Mouse (Mus musculus): ENCODE measurements around the gene Armc10. TPM values are rescaled to one million over a fixed set of nuclear protein-coding genes. Genes with fewer than 3 reads are reported as not detected.

The Armc10 gene
- total RNA-seq, 2 experiments from 2014 or later = 18.6 to 23.6 TPM

DNA sequence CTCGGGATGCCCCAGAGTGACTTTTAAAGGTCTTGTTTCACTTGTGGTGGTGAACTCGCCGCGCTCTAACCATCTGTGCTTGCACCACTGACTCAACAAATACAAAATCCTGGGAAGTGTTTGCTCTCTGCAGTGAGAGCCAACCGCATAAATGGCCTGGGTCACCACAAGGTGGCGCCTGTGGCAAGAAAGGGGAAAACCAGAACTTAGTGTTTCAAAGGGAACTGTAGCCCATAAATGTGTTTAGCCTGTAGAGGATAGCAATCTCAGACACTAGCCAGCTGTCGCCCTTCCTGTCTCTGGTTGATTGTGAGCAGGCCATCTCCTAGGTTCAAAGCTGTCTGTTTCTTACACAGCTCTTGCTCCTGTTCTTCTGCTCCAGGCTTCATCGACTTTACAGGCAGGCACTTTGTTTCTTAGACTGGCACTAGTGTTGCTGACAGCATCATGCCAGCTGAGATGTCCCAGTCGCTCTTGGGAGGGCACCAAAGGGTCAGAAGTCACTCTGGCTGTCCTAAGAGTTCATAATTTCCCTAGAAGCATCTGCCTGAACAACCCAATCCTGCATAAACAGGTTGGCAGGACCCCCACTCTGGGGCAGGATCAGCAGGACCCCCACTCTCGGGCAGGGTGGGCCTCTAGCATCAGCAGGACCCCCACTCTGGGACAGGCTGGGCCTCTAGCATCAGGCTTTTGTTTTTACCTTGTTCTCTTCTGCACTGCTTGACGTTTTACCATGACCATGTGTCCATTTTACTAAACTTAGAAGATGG, 13.2 kb downstream of the Armc10 start:
- intact Hi-C loops (cut with DNase I) = loop anchor here (1.0 to 5.0 kb wide), 2 partner anchors 43 to 78 kb away; partner anchors contain the start of genes Napepld and Pmpcb

DNA sequence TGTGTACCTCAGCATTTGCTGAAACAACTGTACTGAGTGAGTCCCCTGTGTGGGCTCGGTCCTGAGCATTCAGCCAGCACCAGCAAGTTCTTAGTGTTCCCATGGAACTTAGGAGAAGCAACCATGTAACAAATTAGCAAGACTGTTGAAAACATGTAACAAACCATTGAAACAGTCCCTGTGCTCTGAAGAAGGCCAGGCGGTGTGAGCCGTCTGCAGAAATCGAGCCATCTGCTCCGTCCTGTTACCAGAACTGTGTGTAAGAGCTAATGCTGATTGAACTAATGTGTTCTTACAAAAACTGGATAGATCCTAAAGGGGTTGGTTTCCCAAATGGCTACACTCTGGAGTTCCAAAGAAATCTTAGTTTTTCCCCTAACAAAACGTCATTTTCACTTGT, 15.2 kb downstream of the Armc10 start:
- DNase-seq (ENCODE audit: low spot score in 2 of 2) = no peak
- intact Hi-C loops (cut with DNase I) = loop anchor here (10.0 kb wide), 1 partner anchor 854 kb away; no protein-coding TSS in a partner anchor

More for the DNA sequence above, 13.2 kb downstream of the Armc10 start:
- DNase-seq (ENCODE audit: low spot score in 2 of 2) = peak; percentile 71 to 75

- intact Hi-C loops (cut with DNase I) = loop anchor here (10.0 kb wide), 1 partner anchor 852 kb away; no protein-coding TSS in a partner anchor
- no peak for DNase-seq (ENCODE audit: low spot score in 2 of 2)
These were observed 17.5 kb downstream of the Armc10 start for GRCm38 (mm10) chr5:21663081-21663480.

DNA sequence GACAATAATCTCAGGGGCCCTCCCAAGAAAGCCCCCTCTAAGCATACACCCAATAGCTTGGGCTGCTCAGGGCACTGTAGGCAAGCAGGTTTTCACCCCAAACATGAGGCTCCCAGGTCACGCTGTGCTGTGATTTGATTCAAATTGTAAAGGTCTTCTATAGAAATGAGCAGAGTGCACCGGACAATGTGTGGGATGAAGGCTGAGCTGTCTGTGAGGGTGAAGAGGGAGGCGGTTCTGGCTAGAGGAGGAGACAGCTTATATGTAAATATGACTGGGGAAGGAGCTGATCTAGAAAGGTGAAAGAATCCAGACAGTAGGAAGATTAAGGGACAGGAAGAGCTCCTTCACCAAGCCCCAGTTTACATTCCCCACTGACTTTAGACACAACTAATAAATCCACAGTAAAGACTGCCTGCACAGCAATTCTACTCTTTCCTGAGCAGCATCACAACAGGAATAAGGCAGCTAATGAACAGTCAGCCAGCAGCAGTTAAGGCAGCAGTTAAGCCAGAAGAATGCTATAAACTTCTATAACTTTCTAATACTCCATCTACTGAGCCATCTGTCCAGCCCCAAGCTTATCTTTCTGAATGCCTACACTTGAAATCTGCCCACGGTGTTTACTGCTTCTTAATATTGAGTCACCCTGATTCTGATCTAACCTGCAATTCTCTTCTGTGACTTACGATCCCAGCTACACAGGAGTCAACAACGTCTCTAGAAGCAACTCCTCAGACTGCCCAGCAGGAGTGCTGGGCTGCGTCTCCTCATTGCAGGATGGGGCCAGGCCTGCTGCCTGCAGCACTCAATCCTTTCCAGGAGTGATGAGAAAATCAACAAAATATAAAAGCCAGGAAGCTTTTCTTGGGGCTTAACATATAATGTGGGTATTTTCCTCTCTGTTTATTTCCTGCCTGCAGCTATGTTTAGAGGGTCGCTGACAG, 21.9 kb downstream of the Armc10 start:
- intact Hi-C loops (cut with DNase I) = loop anchor here (10.0 kb wide), 1 partner anchor 847 kb away; no protein-coding TSS in a partner anchor
- DNase-seq (ENCODE audit: low spot score in 2 of 2) = no peak

GRCm38 (mm10) chr5:21669307-21669706, 23.7 kb downstream of the Armc10 start:
- intact Hi-C loops (cut with DNase I) = loop anchor here (10.0 kb wide), 1 partner anchor 845 kb away; no protein-coding TSS in a partner anchor
- no peak for DNase-seq (ENCODE audit: low spot score in 2 of 2)

DNA sequence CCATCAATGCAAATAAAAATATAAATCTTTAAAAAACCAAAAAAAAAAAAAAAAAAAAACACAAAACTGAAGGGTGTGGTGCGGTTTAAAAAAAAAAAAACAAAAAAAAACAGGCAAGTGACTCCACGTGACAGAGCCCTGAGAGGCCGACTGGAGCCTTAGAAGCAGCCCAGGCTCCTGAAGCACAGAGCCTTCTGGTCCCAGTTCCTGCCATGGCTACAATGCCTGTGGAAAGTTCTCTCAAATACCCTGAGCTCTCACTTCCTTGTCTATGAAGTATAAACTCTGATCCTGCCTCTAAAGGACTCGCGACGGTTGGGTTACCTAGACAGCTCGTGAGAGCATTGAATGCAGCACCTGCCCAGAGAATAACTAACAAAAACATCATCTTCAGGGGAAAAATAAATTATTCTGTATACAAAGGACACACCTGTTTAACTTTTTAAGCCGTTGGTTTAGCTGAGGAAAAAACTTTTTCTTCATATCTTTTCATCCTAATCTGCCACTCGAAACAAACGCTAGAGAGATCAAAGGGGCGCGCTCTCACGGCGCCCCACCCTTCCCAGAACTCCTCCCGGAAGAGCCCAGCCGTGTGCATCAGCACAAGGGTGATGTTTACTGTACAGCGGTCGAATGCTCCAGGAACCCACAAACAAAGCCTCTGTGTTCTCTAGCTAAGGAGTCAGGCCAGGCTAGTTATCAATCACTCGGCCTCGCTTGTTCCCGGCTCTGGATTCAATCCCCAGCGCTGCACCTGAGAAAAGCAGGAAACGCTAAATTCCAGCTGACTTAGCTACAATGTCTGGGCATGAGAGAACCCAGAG, 27.4 kb downstream of the Armc10 start:
- intact Hi-C loops (cut with DNase I) = no loop called here
- DNase-seq (ENCODE audit: low spot score in 2 of 2) = no peak

GRCm38 (mm10) chr5:21673742-21674141, 28.1 kb downstream of the Armc10 start:
- no peak for DNase-seq (ENCODE audit: low spot score in 2 of 2)
- intact Hi-C loops (cut with DNase I) = no loop called here

DNA sequence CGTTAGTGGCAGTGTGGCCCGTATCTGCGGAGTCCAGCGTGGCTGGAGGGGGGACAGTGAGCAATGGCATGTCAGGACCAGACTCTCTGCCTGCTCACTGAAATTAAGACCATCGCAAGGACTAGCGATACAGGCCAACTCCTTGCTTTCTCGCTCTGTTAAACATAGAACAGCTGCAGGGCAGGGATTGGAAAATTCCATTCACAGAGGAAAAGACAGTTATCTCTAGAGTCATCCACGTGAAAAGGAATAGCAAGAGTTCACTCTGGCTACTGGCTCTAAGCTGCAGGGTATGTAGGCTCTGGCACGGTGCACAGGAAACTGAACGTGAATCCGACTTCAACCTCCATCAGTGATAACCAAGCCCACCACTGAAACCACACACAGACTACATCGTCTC, 29.4 kb downstream of the Armc10 start:
- intact Hi-C loops (cut with DNase I) = no loop called here
- DNase-seq (ENCODE audit: low spot score in 2 of 2) = no peak

GRCm38 (mm10) chr5:21675494-21675893, 29.9 kb downstream of the Armc10 start:
- no peak for DNase-seq (ENCODE audit: low spot score in 2 of 2)
- intact Hi-C loops (cut with DNase I) = no loop called here

GRCm38 (mm10) chr5:21677939-21678338, 32.3 kb downstream of the Armc10 start:
- DNase-seq (ENCODE audit: low spot score in 2 of 2) = no peak

DNA sequence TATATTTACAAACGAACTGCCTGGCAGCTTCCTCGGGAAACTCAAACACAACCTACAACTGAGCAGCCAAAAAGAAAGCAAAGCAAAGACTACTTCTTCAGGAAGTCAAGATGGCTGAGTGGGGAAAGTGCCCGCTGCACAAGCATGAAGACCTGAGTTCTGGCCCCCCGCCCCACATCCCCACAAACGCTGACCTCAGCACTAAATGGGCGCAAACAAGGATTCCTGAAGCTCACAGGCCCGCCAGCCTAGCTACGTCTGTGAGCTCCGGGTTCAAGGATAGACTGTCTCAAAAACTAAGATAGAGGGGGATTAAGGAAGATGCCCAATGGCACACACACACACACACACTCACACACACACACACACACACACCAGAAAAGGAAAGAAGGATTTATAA, 32.8 kb downstream of the Armc10 start:
- intact Hi-C loops (cut with DNase I) = no loop called here
- no peak for DNase-seq (ENCODE audit: low spot score in 2 of 2)

More at GRCm38 (mm10) chr5:21677939-21678338, 32.3 kb downstream of the Armc10 start:
- intact Hi-C loops (cut with DNase I) = no loop called here

- intact Hi-C loops (cut with DNase I) = no loop called here
- DNase-seq (ENCODE audit: low spot score in 2 of 2) = no peak
These were observed 34.4 kb downstream of the Armc10 start for GRCm38 (mm10) chr5:21680029-21680428.

- intact Hi-C loops (cut with DNase I) = no loop called here
- peak; percentile 34 to 37 for DNase-seq (ENCODE audit: low spot score in 2 of 2)
These were observed 35.3 kb downstream of the Armc10 start for GRCm38 (mm10) chr5:21680940-21681339.

DNA sequence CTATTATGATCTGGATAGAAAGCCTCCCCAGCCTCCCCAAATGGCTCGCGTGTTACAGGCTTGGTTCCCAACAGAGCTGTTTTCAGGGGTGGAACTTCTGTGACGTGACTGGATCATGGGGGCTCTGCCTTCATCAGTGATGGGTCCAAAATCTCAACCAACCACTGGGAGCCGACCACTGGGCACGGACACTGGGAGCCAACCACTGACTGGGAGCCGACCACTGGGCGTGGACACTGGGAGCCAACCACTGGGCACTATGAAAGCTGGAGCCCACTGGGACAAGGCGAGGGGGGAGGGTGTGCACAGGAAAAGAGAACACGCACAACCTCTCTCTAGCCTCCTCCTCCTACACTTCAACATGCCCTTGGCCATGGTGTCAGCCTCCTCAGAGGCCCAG, 38.2 kb downstream of the Armc10 start:
- no peak for DNase-seq (ENCODE audit: low spot score in 2 of 2)
- intact Hi-C loops (cut with DNase I) = no loop called here

GRCm38 (mm10) chr5:21685001-21685400, 39.4 kb downstream of the Armc10 start:
- intact Hi-C loops (cut with DNase I) = no loop called here
- no peak for DNase-seq (ENCODE audit: low spot score in 2 of 2)

DNA sequence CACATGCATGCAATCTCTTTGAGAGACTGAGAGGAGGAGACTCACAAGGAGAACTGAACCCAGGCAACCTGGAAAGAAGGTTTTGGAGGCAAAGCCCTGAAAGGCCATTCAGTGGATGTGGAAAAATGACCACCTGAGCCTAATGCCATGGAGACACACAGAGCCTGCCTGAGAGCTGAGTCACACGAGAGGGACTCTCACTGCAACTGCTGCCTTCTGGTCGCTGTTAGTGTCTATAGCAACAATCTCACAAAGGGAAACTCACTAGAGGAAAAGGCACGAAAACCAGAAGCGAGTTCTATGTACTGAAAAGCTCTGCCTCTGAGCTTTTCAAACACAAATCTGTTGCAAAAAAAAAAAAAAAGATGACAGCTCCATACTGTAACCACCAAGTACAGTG, 41.4 kb downstream of the Armc10 start:
- intact Hi-C loops (cut with DNase I) = no loop called here
- no peak for DNase-seq (ENCODE audit: low spot score in 2 of 2)

GRCm38 (mm10) chr5:21692230-21692629, 46.6 kb downstream of the Armc10 start:
- no peak for DNase-seq (ENCODE audit: low spot score in 2 of 2)
- intact Hi-C loops (cut with DNase I) = no loop called here

DNA sequence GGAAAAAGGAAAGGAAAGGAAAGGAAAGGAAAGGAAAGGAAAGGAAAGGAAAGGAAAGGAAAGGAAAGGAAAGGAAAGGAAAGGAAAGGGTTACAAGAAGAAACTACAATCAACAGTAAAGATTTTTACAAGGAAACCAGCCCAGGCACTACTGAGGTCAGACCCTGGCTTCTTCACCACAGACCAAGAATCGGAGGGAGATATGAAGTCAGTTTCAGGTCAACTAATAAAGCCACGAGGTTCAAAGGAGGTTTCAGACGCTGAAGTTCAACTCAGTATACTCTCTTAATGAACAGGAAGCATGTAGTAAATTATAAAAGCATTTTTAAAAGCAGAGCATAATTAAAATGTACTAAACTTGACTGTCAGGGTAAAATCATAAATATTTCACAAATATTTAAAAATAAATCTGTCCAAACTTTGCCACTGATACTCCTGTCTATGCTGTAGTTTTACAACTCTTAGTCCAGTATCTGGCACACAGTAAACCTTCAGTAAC, 47.8 kb downstream of the Armc10 start:
- DNase-seq (ENCODE audit: low spot score in 2 of 2) = no peak
- intact Hi-C loops (cut with DNase I) = no loop called here

- no peak for DNase-seq (ENCODE audit: low spot score in 2 of 2)
- intact Hi-C loops (cut with DNase I) = no loop called here
These were observed 49.4 kb downstream of the Armc10 start for GRCm38 (mm10) chr5:21694854-21695490.
